Mouse (Mus musculus): Measurements from ENCODE around the gene Rbfox3. TPM values are rescaled to one million over a fixed set of nuclear protein-coding genes. Genes with fewer than 3 reads are reported as not detected.
A peak's percentile ranks its signal among the peaks of the same experiment; 100 is the strongest.

Rbfox3 gene
- total RNA-seq, 4 experiments from 2014 or later, result 0.14 to 0.19 (median 0.16) TPM; not detected in 1

GRCm38 (mm10) chr11:118906131-118906823, 5.1 kb downstream of the Rbfox3 start:
- no peak for DNase-seq (ENCODE audit: low spot score)

GRCm38 (mm10) chr11:118905656-118906055, 5.7 kb downstream of the Rbfox3 start:
- DNase-seq (ENCODE audit: low spot score), result no peak

- no peak for DNase-seq (ENCODE audit: low spot score)
Observed at GRCm38 (mm10) chr11:118904253-118904652, 7.1 kb downstream of the Rbfox3 start.

- DNase-seq (ENCODE audit: low spot score), result no peak
Observed at GRCm38 (mm10) chr11:118899771-118900545, 11.4 kb downstream of the Rbfox3 start.

GRCm38 (mm10) chr11:118898643-118899042, 12.8 kb downstream of the Rbfox3 start:
- no peak for DNase-seq (ENCODE audit: low spot score)

- no peak for DNase-seq (ENCODE audit: low spot score)
Observed at GRCm38 (mm10) chr11:118898156-118898555, 13.2 kb downstream of the Rbfox3 start.

GRCm38 (mm10) chr11:118897114-118897841, 14.1 kb downstream of the Rbfox3 start:
- DNase-seq (ENCODE audit: low spot score), result no peak

- DNase-seq (ENCODE audit: low spot score), result no peak
Observed at GRCm38 (mm10) chr11:118896032-118896675, 15.2 kb downstream of the Rbfox3 start.

GRCm38 (mm10) chr11:118894835-118895234, 16.6 kb downstream of the Rbfox3 start:
- DNase-seq (ENCODE audit: low spot score), result no peak

- no peak for DNase-seq (ENCODE audit: low spot score)
Observed at GRCm38 (mm10) chr11:118894196-118894595, 17.2 kb downstream of the Rbfox3 start.

GRCm38 (mm10) chr11:118892876-118893275, 18.5 kb downstream of the Rbfox3 start:
- no peak for DNase-seq (ENCODE audit: low spot score)

GRCm38 (mm10) chr11:118891516-118891915, 19.9 kb downstream of the Rbfox3 start:
- no peak for DNase-seq (ENCODE audit: low spot score)

GRCm38 (mm10) chr11:118890992-118891398, 20.4 kb downstream of the Rbfox3 start:
- DNase-seq (ENCODE audit: low spot score), result no peak

- no peak for DNase-seq (ENCODE audit: low spot score)
Observed at GRCm38 (mm10) chr11:118890474-118890873, 20.9 kb downstream of the Rbfox3 start.

GRCm38 (mm10) chr11:118889500-118889899, 21.9 kb downstream of the Rbfox3 start:
- DNase-seq (ENCODE audit: low spot score), result no peak

GRCm38 (mm10) chr11:118888426-118888825, 23.0 kb downstream of the Rbfox3 start:
- DNase-seq (ENCODE audit: low spot score), result no peak

- DNase-seq (ENCODE audit: low spot score), result no peak
Observed at GRCm38 (mm10) chr11:118887206-118887605, 24.2 kb downstream of the Rbfox3 start.

GRCm38 (mm10) chr11:118886269-118886965, 25.0 kb downstream of the Rbfox3 start:
- DNase-seq (ENCODE audit: low spot score), result no peak

GRCm38 (mm10) chr11:118885604-118886003, 25.8 kb downstream of the Rbfox3 start:
- no peak for DNase-seq (ENCODE audit: low spot score)

- DNase-seq (ENCODE audit: low spot score), result no peak
Observed at GRCm38 (mm10) chr11:118885135-118885534, 26.3 kb downstream of the Rbfox3 start.

GRCm38 (mm10) chr11:118883143-118883542, 28.3 kb downstream of the Rbfox3 start:
- DNase-seq (ENCODE audit: low spot score), result peak; percentile 8
